Mouse (Mus musculus): ENCODE measurements at regions not wholly inside any gene's neighbourhood (a gene's known extent, or its start where the extent isn't known, plus 50 kb on each side); places are given as distances from the start of the nearest gene placed in this dataset.
A peak's percentile ranks its signal among the peaks of the same experiment; 100 is the strongest.

DNA sequence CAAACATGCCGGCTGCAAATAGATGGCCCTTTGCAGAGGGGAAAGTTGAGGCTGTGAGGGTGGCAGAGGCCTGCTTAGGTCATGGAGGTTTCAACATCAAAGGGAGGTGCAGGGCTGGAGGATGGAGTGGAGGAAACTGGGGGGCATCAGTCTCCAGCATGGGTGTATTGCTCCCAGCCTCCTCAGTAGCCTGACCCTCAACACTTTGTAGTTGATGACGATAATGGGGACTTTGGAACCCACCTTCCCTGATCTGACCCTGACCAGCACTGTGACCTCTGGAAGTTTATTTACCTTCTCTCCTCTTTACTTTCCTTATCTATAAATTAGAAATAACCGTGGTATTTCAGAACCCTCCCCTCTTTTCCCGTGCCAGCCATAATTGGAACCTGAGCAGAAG, 56.2 kb downstream of the Gm26897 start:
- no peak for DNase-seq

DNA sequence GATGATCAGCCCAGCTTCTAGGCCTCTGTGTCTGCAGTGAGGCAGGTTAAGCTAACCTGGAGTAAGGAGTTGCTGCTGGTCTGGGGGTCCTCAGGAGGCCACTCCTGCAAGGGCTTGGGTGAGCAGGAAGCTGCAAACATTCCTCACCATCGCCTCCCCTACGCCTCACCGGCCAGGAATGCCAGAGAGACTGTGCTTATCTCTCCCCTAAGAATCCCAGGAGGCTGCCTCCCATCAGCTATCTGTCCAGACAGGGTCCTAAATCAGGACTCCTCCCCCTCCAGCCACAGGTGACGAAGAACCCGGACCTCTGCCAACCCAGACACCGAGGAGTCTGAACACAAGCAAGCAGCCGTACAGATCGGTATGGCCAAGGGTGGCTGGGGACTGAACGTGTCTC, 56.8 kb downstream of the Gm26897 start:
- DNase-seq, result no peak

DNA sequence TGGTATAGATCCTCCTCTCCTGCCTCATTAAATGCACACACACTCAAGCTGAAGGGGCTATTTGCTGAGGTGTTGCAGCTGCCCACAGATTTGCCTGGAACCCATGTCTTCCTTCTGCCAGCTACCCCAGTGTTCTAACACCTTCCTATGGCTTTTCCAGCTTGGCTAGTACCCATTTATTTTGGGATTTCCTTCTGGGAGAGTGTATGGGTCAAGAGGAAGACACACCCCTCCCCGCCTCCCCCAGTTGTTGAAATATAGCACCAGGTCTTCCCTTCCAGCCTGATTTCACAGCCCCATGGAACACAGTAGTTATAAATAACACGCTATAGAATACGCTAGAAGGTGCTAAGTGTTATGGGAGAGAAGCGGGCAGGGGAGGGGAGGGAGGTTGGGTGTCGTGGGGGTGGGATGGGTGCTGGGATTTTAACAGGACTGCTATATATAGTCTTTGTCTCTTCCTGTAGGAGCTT, 57.4 kb downstream of the Gm26897 start:
- no peak for DNase-seq

DNA sequence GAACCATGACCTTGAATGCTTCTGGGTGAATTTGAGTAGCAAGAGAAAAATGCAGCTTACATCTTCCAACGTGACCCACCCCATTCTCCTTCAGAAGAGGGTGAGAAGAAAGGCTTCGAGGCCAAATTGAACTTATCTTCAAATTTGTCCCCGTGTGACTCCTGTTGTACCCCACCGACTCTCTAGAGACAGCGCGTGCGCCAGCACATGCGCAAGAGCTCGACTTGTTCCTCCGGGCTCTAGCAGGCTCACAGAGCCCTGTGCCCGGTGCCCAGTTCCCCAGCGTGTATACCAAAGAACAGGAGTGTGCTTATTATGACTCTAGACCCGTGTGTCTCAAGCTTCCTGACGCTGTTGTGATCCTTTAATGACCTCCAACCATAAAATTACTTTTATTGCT, 59.0 kb downstream of the Gm26897 start:
- no peak for DNase-seq

DNA sequence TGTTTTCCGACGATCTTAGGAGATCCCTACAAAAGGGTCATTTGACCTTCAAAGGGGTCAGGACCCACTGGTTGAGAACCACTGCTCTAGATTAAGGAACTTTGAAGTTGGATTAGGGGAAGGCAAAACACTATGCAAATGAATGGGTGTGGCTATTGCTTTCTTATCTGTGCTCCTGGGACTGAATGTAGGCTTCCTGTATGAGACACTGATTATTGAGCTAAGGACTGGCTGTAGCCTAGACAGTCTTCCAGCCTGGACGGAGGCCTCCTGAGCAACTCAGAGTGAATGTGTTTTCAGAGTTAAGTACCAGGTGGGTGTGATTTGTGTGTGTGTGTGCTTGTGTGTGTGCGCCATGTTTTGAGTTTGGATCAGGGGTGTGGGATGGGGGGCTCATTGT, 59.5 kb downstream of the Gm26897 start:
- no peak for DNase-seq

DNA sequence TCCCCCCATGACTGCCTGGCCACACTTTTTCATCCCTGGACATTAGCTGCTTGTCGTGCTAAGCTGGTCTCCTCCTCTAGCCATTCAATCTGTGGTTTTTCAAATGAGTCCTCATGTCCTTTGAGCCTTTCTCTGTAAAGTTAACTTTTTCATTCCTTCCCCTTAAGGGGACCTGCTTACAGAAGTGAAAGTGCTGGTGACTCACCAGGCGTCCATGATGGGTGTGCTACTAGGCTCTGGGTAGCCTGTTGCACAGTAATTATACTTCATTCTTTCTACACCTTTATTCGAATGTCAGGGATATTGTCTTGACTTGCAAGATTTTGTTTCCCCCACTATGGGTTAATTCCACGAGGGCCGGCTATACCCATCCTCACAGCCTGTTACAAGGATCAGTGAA, 63.2 kb downstream of the Gm26897 start:
- DNase-seq, result no peak

DNA sequence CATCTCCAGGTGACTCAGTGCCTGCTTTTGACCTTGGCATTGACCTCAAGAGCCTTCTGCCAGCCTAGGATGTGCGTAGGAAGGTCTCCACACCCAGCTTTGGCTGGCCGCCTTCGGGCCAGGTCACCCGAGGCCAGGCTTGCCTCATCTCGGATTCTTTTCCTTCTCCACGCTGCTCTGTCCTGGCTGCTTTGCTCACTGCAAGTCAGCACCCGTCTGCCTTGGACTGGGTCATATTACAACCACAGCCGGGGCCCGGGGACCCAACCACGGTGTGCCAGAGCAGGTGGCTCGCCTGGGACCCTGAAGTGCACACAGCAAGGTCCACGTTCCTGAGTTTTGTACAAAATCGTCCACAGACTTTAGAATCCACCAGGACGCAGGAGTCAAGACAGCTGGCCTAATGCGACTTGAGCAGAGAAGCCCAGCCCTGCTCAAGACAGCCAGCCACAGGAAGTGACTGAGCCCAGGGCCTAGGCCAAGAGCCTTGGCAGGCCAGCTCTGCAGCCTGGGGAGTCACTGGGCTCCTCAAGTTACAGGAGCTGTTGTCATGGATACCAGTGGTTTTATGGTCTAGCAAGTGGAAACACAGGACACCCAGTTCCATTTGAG, 66.1 kb downstream of the Gm26897 start:
- peak; percentile 7 to 9 for DNase-seq

DNA sequence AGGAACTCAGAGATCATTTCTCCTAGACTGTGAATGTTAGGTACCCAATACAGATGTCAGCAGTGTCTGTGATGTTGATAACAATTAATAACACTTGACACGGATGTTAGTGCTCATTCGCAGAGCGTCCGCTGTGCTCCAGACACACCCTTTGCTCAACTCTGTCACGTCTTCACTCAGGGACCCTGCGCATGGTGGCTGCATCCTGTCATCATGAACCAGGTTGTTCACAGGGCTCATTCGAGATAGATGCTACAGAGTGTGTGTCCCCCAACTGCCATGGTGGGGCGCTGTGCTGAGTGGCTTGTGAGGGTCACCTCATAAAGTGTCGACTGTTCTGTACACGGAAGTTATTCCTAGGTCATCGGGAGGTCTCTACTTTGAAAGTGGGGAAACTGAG, 66.8 kb downstream of the Gm26897 start:
- DNase-seq, result no peak

DNA sequence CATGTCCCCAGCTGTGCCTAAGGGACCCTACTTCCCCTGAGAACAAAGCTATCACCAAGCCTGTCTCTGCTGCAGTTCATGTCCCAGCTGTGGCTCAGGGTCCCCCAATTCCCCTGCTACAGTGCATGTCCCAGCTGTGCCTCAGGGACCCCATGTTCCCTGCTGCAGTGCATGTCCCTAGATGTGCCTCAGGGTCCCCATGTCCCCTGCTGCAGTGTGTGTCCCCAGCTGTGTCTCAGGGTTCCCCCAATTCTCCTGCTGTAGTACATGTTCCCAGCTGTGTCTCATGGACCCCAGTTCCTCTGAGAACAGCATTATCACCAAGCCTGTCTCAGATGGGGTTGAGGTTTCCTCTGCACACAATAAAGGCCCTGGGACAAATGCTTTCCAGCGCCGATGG, 67.3 kb downstream of the Gm26897 start:
- DNase-seq, result no peak

DNA sequence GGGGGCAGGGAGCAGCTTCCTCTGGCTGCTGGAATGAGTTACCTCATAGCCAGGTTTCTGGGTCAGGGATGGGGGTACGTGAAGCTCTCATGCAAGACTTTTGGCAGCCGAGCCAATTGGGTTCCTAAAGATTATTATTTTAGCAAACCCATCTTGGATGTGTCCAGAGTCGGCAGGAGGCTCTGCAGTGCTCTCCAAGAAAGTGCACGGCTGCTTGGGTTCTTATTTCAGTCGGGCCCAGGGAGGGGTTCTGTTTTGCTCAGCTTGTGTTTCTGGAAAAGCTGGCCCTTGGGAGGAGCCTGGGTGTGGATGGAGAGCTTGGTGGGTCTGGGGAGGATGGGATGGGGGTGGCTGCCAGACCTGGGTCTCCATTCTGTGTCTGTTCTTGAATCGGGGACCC, 70.8 kb downstream of the Gm26897 start:
- DNase-seq, result no peak

DNA sequence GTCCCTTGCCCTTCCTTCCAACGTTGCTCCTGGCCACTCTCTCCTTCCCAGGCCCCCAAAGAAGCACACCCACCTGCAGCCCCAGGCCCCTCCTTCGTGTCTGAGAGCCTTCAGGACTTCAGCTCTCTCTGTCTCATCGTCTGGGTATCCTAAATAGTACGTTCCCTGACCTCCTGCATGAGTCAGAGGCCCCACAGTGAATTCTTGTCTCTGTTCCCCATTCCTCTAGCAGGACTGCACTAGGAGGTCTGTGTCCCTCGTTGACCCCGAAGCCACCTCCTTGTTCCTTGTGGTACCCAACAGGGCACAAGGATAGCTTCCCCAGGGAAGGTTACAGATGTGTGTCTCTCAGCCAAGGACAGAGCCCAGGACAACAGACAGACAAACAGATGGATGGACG, 71.4 kb downstream of the Gm26897 start:
- no peak for DNase-seq

DNA sequence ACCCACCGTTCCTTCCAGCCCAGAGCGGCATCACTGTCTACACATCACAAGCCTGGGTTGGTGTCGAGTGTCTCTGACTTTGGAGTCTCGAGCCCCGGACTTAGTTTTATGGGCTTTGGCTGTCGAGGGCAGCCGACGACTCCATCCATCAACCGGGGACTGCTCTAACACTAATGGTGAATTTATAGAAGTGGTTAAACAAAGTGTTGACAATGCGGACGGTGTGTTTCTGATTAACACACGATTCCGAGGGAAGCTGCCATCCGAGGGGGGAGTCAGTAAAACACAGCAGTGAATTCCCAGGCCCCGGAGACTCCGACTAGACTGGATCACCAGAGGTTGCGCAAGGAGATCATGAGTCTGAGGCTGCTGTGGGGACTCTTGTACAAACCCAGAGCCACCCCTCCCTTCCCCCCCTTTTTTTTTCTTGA, 72.1 kb downstream of the Gm26897 start:
- DNase-seq, result no peak

DNA sequence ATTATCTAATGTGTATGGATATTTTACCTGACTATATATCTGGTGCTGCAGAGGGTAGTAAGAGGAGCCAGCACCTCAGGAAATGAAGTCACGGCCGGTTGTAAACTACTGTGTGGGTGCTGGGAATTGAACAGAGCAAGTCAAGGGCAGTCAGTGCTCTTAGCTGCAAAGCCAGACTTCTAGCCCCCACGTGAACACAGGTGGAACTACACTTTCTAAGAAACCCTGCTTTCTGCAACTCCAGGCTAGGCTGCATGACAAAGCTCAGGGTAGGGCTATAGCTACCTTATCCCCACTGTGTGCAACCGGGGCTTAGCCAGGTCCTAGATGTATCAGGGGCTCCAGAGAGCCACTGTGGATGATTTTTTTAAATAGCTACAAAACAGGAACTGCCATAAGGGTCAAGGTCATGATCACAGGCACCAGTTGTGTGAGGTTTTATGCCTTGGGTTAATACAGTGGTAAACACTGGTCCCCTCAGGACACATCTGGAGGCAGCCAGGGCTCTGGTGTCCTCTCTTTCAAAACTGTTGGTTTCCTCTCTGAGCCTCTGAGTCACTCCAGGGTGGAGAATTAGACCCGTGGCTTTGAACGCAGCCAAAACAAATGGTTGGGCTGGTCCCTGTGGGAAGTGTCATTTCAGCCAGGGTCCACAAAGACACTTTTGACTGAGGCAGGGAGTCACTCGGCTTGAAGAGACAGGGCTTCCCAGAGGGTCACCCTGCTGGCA, 76.5 kb downstream of the Gm26897 start:
- DNase-seq, result no peak

DNA sequence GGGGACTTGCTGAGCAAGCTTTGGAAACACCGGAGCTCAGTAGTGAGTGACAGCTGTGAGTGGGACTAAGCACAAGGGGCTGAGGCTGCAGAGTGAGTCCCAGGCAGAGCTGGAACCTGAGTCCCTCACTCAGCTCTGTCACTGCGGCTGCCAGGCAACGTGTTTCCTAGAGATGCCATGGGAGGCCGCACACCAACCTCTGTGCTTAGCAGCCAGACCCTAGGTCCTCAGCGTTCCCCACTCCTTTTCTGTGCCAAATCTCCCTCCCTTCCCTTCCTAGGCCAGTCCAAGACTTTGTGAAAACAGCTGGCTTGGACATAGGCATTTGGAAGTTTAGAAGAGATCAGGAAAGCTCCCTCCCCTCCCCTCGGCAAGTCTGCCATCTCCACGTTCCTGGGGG, 78.9 kb downstream of the Gm26897 start:
- DNase-seq, result no peak

DNA sequence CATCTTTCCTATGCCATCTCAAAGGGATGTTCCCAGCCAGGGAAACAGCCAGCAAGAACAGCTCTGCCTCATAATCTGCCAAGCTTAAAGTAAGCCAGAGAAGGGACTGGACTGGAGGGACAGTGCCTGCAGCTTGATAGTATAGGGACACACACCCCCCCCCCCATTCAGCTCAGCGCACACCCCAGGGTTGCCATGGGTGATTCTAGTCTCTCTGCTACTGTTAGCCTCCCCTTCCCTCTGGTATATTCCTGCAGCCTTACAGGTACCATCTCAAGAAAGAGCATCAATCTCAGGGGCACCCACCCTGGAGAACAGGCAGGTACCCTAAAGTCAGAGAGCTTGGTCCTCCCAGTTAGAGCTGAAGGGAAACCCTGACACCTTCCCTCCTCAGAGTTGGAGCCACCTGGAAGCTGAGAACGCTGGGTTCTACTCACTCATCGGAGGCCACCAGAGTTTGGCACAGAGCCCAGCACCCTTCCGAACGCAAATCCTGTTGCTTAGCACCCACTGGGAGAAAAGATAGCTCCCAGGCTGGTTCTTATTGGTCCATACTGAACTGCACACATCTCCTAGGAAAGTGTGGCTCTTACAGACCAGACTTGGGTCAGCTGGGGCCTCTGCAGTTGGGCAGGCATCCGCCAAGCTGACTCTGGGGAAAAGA, 79.5 kb downstream of the Gm26897 start:
- no peak for DNase-seq

DNA sequence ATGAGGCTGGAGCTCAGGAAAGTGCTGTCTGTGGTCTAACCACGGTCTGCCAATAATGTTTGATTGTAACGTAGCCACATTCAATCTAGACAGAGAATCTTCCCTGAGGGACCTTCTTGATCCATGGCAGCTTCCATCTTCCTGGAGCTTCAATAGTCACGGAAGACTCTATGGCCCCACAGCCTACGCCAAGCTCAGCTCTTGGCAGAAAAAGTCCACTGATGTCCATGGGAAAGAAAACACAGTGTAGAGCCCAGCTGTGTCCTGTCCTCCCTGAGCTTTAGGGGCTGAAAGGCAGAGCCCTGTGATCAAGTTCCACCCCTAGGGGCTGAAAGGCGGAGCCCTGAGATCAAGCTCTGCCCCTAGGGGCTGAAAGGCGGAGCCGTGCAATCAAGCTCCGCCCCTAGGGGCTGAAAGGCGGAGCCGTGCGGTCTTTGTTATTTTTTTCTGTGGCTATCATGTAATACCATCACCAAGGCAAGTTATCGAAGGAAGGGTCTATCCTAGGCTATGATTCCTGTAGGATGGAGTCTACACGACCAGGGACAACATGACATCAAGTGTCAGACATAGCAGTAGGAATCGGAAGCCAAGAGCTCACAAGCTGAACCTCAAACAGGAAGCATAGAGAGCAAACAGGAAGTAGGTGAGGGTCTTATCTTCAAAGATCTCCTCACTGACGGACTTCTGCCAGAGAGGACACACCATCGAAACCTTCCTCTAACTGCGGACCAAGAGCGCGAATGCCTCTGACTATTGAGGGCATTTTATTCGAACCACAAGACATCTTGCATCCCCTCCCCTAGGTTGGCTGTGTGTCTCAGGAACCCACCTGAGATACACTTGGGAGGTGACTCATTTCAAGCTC, 81.4 kb downstream of the Gm26897 start:
- DNase-seq, result no peak

DNA sequence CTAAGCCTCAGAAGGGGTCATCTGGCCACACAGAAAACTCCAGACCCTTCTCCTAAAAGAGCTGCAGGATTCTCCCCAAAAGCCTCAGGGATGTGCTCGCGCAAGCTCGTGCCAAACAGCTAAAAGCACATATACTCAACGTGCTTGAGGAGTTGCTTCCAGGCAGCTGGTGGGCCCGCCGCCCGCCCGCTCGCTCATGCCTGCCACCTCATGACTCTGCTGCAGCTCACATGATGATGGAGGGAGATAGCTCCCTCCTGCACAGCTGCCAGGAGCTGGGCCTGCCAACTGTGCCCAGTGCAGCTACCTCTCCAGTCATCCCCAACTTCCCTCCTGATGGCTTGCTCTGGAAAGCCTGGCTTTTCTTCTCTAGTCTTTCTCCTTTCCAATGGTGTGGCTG, 87.2 kb downstream of the Gm26897 start:
- DNase-seq, result no peak

DNA sequence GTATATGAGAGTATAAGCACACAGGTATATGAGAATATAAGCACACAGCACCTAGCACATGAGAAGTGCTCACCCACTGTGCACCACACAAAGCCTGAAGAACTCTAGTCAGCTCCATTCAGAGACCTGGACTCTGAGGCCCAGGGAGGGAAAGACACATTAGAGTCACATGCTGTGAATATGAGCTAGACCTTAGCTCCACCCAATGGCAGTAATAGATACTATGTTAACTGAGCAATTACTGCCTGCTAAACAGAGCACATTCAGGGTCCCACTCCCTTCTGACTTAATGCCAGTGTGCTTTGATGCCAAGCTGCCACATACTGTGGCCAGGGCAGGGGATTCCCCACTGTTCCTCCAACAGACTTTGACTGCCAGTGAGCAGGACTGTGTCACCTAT, 89.2 kb downstream of the Gm26897 start:
- DNase-seq, result no peak

DNA sequence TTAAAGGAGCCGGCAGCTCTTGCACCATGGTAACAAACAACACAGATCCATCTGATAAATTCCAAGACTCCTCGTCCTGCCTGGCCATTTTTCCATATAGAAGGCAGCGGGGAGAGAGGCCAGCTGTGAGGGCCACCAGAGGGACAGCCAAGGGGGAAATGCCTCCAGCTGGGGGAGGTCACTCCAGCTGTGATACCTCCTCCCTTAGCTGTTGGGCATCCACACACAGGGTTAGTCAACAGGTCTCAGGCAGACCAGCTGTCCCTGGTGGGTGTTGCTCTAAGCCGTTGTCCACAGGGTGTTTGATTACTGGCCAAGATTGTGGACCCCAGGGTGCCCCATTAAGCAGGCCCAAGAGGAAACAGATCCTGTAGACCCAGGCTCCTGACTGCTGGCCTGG, 89.7 kb downstream of the Gm26897 start:
- no peak for DNase-seq

DNA sequence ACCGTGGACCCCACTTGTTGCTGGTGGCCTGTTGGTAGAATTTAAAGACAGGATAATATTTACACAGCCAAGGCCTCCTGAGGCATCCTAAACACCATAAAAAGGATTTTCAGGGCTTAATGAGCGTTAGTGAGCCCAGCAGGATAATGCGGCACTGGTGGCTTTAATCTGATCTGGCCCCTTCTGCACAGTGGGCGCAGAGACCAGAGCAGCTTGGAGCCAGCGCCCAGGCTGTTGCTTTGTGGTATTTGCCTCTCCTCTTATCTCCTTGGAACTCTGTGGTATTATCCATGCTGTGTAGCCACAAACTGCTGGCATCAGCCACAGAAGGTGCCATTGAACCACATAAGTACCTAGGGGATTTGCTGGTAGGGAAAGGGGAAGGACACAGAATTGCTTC, 90.1 kb downstream of the Gm26897 start:
- DNase-seq, result no peak

DNA sequence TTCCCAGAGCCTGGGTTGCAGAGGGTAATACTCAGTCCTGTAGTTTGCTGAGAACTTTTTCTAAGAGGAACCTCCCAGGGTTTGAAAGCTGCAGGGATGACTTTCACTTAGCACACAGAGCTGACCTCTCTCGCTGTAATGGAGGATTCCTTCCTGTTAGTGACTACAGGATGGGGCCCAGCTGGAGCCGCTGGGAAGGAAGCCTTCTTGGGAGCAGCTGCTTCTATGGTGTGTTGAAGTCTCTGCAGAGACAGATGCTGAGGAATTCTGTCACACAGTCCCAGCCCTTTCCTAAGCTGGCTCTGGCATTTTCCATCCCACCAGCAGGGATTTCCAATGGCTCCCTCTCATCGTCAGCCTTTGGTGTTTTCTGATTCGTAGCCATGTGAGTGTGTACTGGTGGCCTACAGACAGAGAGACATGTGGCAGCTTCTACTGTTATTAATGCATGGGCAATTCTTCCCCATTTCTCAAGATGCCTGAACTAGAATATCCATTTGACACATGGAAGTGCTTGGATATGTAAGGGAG, 90.9 kb downstream of the Gm26897 start:
- no peak for DNase-seq

DNA sequence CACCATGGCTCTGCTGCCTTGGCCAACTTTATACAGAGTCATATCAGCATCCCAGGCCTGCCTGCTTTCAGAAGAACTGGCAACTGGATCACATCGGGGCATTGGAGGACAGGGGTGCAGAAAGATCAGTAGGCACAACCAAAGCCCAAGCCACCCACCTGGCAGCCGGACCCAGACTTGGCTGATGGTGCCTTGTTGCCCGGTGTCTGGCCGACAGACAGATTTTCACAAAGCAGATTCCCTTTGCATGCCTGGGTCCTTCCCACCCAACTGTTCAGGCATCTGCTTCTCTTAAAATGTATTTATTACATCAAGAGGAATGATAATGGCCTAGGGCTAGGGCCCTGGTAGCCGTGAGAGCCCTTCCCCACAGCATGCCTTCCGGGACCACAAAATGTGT, 96.2 kb downstream of the Gm26897 start:
- DNase-seq, result no peak

All from cerebellum, adult 18-20 months (tissue).